Mouse (Mus musculus) erythroblast, embryonic 14.5 days (primary cell): ENCODE data around the gene Metrnl.

Experiments
- GATA1 ChIP-seq: IDR thresholded peaks from 2 replicates; pipeline ENCODE4 v1.6.1; 2012; ENCODE audit warnings: low read length, inconsistent platforms, mixed read lengths
- TAL1 ChIP-seq: IDR thresholded peaks from 3 replicates; pipeline ENCODE4 v1.6.1; 2012; ENCODE audit warnings: low read length, inconsistent platforms, mixed read lengths

GRCm38 (mm10) chr11:121683243-121683642 is 18.1 kb upstream of the Metrnl start:
- no peak for TF ChIP-seq GATA1
- no peak for TF ChIP-seq TAL1
